In the genomic region with DNA sequence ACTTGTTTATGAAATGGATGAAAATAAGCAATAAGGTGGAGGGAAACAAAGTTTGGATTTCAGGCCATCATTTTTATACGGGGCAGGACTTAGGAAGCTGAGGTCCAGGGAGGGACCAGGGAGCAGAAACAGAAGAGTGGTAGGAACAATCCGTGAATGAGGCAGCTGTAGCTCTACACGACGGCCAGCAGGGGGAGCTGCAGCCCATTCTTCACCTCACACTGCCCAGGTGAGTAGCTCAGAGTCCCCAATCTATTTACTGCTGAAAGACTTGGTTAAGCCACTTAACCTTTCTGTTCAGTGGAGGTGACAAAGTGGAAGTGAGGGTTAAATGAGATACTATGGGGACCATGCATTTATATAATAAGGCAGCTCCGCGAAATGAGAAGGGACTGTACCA, we compare ENCODE assay signal across 8 mouse cellular contexts.
DNase-seq lines count a peak whose midpoint lies in the region; ATAC-seq lines count a peak whose summit lies in the region.

No protein-coding gene starts in this region.

- no peaks in the 10 kb centered on the region for H3K27me3 ChIP-seq in kidney, embryonic 14.5 days (ENCODE audit: control insufficient read depth, insufficient read depth, low read length)
- H3K27me3 ChIP-seq in forebrain, embryonic 14.5 days (replicated peaks; ENCODE audit: control insufficient read depth, insufficient read depth, low read length), result no peaks in the 10 kb centered on the region
- no peaks in the 10 kb centered on the region for H3K27me3 ChIP-seq in hindbrain, embryonic 14.5 days (ENCODE audit: control insufficient read depth, insufficient read depth, low read length)
- no peaks in the 10 kb centered on the region for H3K27me3 ChIP-seq in midbrain, embryonic 11.5 days (ENCODE audit: control insufficient read depth, insufficient read depth, low read length)

- H3K4me1 ChIP-seq in kidney, embryonic 14.5 days (ENCODE audit: control insufficient read depth, insufficient read depth, low read length), result no peaks in the 10 kb centered on the region
- no peaks in the 10 kb centered on the region for H3K4me1 ChIP-seq in forebrain, embryonic 14.5 days (ENCODE audit: control insufficient read depth, insufficient read depth, low read length)
- no peaks in the 10 kb centered on the region for H3K4me1 ChIP-seq in hindbrain, embryonic 14.5 days (replicated peaks; ENCODE audit: control insufficient read depth, insufficient read depth, low read length)
- no peaks in the 10 kb centered on the region for H3K4me1 ChIP-seq in midbrain, embryonic 11.5 days (ENCODE audit: control insufficient read depth, insufficient read depth, low read length)

- H3K9me3 ChIP-seq in kidney, embryonic 14.5 days (ENCODE audit: control insufficient read depth, low read length), result no peaks in the 10 kb centered on the region
- no peaks in the 10 kb centered on the region for H3K9me3 ChIP-seq in forebrain, embryonic 14.5 days (replicated peaks; ENCODE audit: control insufficient read depth, low read length)
- H3K9me3 ChIP-seq in hindbrain, embryonic 14.5 days (ENCODE audit: control insufficient read depth, low read length), result no peaks in the 10 kb centered on the region
- no peaks in the 10 kb centered on the region for H3K9me3 ChIP-seq in midbrain, embryonic 11.5 days (ENCODE audit: control insufficient read depth, low read length)

- no peak overlapping the region for H3K27ac ChIP-seq in kidney, embryonic 14.5 days (ENCODE audit: low read depth, low read length)
- no peak overlapping the region for H3K27ac ChIP-seq in forebrain, embryonic 14.5 days (ENCODE audit: low read depth, low read length)
- no peak overlapping the region for H3K27ac ChIP-seq in hindbrain, embryonic 14.5 days
- H3K27ac ChIP-seq in midbrain, embryonic 11.5 days (ENCODE audit: low read depth, low read length), result no peak overlapping the region

- ATAC-seq in kidney, embryonic 14.5 days (ENCODE audit: low FRiP score, low TSS enrichment), result no peak
- ATAC-seq in cerebellum, adult (ENCODE audit: insufficient number of reproducible peaks, low FRiP score, low TSS enrichment), result peak; percentile 77
- peak; percentile 48; the same call in 1 of the 2 replicates for ATAC-seq in forebrain, embryonic 14.5 days
- peak; percentile 55; the same call in 1 of the 2 replicates for ATAC-seq in hindbrain, embryonic 14.5 days (ENCODE audit: low FRiP score)
- ATAC-seq in midbrain, embryonic 11.5 days (ENCODE audit: low FRiP score), result no peak

- DNase-seq in kidney, adult 11 months, result peak; percentile 12
- peak; percentile 68 for DNase-seq in forebrain, embryonic 14.5 days (ENCODE audit: low spot score)
- DNase-seq in hindbrain, embryonic 14.5 days (ENCODE audit: low spot score), result peak; percentile 77
- peak; percentile 8 for DNase-seq in left cerebral cortex, adult 11 months (ENCODE audit: low spot score)
- peak; percentile 92 for DNase-seq in midbrain, embryonic 11.5 days (ENCODE audit: low spot score, missing footprints)
- DNase-seq in spleen, postnatal 10 days (ENCODE audit: low spot score in 2 of 2), result peak; percentile 24 to 77

- no peak overlapping the region for H3K4me3 ChIP-seq in kidney, embryonic 14.5 days (ENCODE audit: low read length)
- no peak overlapping the region for H3K4me3 ChIP-seq in forebrain, embryonic 14.5 days (ENCODE audit: low read depth, low read length)
- no peak overlapping the region for H3K4me3 ChIP-seq in hindbrain, embryonic 14.5 days (replicated peaks; ENCODE audit: low read length)
- no peak overlapping the region for H3K4me3 ChIP-seq in midbrain, embryonic 11.5 days (ENCODE audit: low read depth, low read length)

- H3K4me2 ChIP-seq in kidney, embryonic 14.5 days (replicated peaks; ENCODE audit: low read depth, low read length), result no peak overlapping the region
- H3K4me2 ChIP-seq in forebrain, embryonic 14.5 days (ENCODE audit: low read length), result no peak overlapping the region
- H3K4me2 ChIP-seq in hindbrain, embryonic 14.5 days (replicated peaks), result no peak overlapping the region
- H3K4me2 ChIP-seq in midbrain, embryonic 11.5 days, result no peak overlapping the region

- H3K36me3 ChIP-seq in kidney, embryonic 14.5 days (ENCODE audit: control insufficient read depth, insufficient read depth, low read length), result no peaks in the 10 kb centered on the region
- no peaks in the 10 kb centered on the region for H3K36me3 ChIP-seq in forebrain, embryonic 14.5 days (ENCODE audit: control insufficient read depth, insufficient read depth, low read length)
- H3K36me3 ChIP-seq in hindbrain, embryonic 14.5 days (replicated peaks; ENCODE audit: control insufficient read depth, insufficient read depth), result no peaks in the 10 kb centered on the region
- no peaks in the 10 kb centered on the region for H3K36me3 ChIP-seq in midbrain, embryonic 11.5 days (ENCODE audit: control insufficient read depth, insufficient read depth, low read length)

- WGBS in kidney, embryonic 14.5 days, result 32% methylated on average over 6 of the region's 6 CpGs
- WGBS in forebrain, embryonic 14.5 days, result 29% methylated on average over 6 of the region's 6 CpGs
- 34% methylated on average over 6 of the region's 6 CpGs for WGBS in hindbrain, embryonic 14.5 days
- 30% methylated on average over 6 of the region's 6 CpGs for WGBS in midbrain, embryonic 11.5 days

- H3K9ac ChIP-seq in kidney, embryonic 14.5 days (ENCODE audit: low read depth, low read length), result no peak overlapping the region
- no peak overlapping the region for H3K9ac ChIP-seq in forebrain, embryonic 14.5 days (ENCODE audit: low read length)
- H3K9ac ChIP-seq in hindbrain, embryonic 14.5 days, result no peak overlapping the region
- no peak overlapping the region for H3K9ac ChIP-seq in midbrain, embryonic 11.5 days (ENCODE audit: low read length)

Comparison
In these comparisons a context has a peak if more than half of its experiments do, and no peak if none do; other contexts are left out.
1. DNase-seq: peak in every context shown above with its lines; median percentile 92 in midbrain, embryonic 11.5 days; 77 in hindbrain, embryonic 14.5 days; 68 in forebrain, embryonic 14.5 days; 50 in spleen, postnatal 10 days; 12 in kidney, adult 11 months; 8 in left cerebral cortex, adult 11 months.
2. ATAC-seq: peak in cerebellum, adult (single experiment), forebrain, embryonic 14.5 days (single experiment) and hindbrain, embryonic 14.5 days (single experiment); none in kidney, embryonic 14.5 days (single experiment) and midbrain, embryonic 11.5 days (single experiment).